Mouse (Mus musculus): ENCODE measurements around the gene Ninl. TPM values are rescaled to one million over a fixed set of nuclear protein-coding genes. Genes with fewer than 3 reads are reported as not detected.

Gene Ninl
- total RNA-seq (2022), result 10 to 100 TPM; 22.3 to 36.1 (median 28.0) TPM

DNA sequence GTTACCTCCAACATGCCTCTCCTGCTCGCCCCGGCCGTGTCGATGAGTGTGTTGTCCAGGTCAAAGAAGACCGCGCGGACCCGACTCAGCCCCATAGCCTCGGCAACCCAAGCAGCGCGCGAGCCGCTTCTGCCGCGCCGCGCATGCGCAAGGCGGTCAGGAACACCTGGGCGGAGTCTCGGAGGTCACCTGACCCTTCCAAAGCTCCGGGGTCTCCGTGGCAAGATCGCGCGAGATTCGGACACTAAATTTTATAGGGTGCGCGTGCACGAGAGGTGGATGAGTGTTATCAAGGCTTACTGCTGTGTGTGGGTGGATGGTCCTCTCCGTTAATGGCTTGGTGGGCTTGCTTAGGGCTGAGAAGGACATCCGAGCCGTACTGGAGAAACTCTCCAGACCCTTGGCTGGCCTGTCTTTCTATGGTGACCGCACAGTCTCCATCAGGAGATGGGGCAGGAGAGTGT lies at the start of gene Ninl, which contains the start of gene Nanp:
TSS of gene Ninl (minus strand) at position 151 of the 464 bp plus-strand sequence.
TSS of gene Nanp (minus strand) at position 167 of the 464 bp plus-strand sequence.
- peak; percentile 92 for DNase-seq

GRCm38 (mm10) chr2:151056637-151057036 lies 17.5 kb upstream of the Ninl start:
- no peak for DNase-seq

DNA sequence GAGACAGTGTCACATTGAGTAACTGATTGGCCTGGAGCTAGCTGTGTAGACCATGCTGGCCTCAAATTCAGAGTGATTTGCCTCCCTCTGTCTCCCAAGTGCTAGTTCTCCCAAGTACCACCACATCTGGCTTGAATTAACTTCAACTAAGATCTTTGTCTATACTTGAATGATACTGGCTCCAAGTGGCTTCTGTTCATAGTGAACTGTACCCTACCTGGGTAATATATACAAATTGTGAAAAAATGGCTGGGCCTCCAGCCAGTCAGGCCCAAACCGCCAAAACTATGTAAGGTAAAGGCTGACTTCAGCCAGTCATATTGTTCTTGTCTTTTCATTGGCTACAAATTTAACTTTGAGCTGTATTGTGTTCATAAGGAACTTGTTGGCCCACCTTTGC lies 1.2 kb upstream of the Ninl start:
- no peak for DNase-seq

DNA sequence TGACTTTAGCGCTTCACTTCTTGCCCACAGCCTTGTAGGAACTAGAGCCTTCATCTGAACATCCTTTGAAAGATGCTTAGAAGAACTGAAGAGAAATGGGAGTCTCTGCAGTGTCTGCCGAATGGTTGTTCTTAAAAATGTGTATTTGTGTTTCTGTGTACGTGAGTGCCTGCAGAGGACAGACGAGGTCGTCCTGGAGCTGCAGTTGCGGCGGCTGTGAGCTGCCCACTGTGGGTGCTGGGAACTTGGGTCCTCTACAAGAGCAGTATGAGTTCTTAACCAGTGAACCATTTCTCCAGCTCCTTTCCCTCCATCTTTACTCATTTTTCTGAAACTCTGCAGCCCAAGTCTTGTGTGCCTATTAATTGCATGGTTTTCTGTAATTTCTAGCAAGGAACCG lies 544 bp upstream of the Ninl start:
- DNase-seq, result no peak

DNA sequence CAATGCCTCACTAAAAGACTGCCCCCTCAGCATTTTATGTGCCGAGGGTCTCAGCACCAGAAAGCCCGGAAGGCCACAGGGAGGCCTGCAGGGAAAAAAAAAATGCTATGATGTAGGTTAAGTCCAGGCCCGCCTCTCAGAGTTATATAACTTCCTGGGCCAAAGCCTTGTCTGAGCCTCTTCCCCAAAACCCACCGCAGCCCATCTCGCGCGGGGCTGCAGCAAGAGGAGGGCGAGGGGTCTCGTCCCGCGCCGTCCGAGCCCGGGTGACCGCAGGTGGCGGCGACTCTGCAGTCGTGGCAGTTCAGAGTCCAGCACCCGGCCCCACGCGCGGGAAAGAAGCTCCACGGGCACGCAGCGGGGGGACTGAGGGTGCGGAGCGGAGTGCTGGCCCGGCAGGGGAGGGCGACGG lies 365 bp downstream of the Ninl start:
- DNase-seq, result no peak

- DNase-seq, result no peak
These were observed 1.2 kb downstream of the Ninl start for GRCm38 (mm10) chr2:151037876-151038552.

DNA sequence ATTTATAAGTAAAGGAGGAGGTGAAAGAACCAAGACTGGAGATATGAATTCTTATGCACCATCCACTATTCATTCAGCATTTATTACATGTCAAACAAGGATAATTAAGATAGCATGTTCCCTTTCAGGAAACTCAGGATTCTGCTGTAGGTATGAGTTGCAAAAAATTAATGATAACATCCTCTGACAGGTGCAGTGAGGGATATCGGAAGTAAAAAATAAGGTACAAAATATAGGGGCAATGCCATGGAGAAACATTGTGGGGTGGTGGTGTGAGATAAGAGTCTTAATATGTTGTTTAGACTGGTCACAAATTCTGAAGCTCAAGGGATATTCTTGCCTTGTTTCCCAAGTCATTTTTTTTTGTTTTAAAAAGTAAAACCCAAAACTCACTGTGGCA lies 1.9 kb downstream of the Ninl start:
- no peak for DNase-seq

- DNase-seq, result no peak
These were observed 2.5 kb downstream of the Ninl start for GRCm38 (mm10) chr2:151036721-151037120.

DNA sequence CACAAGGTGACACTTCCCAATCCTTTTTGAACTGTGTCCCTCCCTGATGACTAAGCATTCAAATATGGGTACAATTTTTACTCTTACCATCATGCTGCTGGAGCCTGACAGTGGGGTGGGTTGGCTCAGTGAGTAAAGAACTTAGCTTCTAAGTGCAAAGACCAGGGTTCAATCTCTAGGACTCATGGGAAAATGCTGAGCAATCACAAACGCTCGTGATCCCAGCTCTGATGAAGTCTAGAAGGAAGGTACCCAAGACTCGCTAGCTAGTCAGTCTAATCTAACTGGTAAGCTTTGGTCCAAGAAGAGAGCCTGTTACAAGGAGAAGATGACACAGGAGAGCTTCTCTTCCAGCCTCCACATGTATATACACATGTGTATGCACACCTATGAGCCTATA lies 4.7 kb downstream of the Ninl start:
- no peak for DNase-seq

- no peak for DNase-seq
These were observed 18.0 kb downstream of the Ninl start for GRCm38 (mm10) chr2:151021158-151021557.

GRCm38 (mm10) chr2:151015316-151015715 lies 23.9 kb downstream of the Ninl start:
- DNase-seq, result no peak

DNA sequence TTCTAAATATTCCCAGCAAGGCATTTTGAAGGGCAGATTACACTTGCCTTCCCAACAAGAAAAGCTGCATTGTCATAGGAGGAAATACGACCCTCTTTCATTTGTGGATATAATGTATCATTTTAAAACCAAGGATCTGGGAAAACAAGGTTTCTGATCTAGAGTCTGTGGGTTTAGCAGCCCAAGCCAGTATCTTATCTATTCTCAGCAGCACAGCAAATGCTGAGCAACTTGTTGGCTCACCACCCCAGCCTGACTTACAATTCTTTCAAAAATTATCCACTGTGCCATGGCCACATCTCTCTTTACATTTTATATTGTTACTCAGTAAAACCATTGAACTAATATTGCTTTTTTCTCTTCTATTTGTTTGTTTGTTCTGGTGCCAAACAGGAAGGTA lies 27.9 kb downstream of the Ninl start:
- DNase-seq, result no peak

DNA sequence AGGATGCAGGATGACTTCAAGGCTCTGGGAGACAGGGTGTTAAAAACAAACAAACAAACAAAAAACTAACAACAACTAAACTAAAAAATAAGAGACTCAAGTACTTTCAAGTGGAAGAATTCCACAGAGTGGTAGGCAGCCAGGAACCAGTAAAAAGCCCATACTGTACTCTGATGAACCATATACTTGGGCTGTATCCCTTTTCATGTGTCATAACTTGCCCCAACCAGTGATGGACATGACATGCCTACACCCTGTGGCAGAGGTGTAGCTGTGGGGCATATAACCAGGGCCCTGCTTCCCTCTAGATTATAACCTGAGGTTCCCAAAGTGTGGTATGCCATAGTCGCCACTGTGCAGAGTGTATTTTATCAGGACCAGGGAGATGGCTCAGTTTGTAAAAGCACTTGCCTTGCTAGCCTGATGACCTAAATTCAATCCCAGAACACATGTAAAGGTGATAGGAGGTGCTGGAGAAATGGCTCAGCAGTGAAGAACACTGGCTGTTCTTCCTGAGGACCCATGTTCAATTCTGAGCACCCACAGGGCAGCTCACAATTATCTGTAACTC lies 29.6 kb downstream of the Ninl start:
- DNase-seq, result no peak

DNA sequence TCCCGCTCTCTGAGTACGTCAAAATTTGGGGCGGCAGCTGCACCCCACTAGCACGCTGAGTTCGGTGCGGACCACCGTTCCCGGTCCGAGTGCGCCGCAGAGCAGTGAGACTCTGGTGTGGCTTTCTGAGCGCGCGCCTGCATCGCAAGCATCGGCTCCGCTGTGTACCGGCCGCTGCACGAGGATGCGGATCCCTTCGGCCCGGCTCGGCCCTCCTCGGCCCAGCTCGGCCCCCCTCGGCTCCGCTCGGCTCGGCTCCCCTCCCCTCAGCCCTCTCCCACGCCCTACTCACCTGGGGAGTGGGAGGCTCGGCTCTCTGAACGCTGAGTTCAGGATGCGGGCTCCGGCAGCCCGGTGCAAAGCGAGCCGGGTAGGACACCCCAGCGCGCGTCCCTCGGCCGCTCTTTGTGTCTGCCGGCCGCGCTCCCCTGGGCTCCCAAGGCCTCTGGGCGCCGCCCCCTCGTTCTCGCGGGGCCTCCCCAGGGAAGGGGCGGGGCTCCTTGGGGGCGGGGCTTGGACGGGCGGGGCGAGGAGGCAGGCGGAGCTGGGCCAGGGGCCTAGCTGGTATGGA lies 30.2 kb downstream of the Ninl start:
- peak; percentile 62 for DNase-seq

- peak; percentile 47 for DNase-seq
These were observed 30.7 kb downstream of the Ninl start for GRCm38 (mm10) chr2:151008517-151008932.

GRCm38 (mm10) chr2:151008006-151008405 lies 31.2 kb downstream of the Ninl start:
- no peak for DNase-seq

DNA sequence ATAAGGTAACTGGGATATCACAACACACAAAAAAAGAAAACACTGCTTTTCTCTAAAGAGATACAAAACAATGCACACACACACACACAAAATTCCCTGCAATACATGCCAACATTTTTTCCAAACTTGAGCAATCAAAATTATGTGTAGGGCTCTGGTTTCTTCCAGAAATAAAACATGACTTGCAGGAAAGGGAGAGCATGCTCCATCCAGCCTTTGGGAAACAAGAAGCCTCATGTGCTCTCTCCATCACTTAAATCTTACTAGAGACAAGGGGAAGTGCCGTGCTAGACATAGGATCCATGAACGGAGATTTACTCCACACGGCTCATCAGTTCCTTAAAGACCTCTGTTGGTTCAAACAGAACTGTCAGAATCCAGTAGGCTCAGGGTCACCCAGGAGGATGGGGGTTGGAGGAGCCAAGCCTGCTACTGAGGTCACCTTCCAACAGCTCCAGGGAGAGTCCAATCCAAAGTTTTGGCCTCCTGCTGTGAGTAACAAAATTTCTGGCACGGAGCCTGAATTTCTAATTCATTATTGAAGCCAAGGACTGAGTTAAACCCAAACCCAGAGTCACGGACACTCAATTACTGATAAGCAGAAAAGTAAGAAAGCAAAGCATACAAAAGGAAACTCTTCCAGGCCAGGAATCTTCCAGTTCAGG lies 32.8 kb downstream of the Ninl start:
- DNase-seq, result peak; percentile 78

GRCm38 (mm10) chr2:151004390-151004789 lies 34.8 kb downstream of the Ninl start:
- no peak for DNase-seq

DNA sequence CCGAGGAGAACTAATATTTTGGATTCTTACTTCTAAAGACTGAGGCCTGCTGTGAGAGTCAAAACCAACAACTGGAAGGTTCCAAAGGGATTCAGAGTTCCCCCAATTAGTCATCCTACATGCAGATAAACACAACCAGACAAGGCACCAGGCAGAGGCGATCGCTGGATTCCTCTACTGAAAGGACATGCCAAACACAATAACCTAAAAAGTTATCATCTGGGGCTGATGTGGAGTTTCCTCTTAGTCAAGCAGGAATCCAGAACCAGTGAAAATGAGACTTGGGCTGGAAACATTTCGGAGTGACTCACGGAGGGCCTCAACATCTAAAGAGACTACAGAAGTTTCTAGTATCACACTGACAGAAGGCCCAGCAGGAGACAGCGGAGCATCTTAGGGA lies 35.4 kb downstream of the Ninl start:
- DNase-seq, result no peak

GRCm38 (mm10) chr2:151001619-151002175 lies 37.5 kb downstream of the Ninl start:
- no peak for DNase-seq

DNA sequence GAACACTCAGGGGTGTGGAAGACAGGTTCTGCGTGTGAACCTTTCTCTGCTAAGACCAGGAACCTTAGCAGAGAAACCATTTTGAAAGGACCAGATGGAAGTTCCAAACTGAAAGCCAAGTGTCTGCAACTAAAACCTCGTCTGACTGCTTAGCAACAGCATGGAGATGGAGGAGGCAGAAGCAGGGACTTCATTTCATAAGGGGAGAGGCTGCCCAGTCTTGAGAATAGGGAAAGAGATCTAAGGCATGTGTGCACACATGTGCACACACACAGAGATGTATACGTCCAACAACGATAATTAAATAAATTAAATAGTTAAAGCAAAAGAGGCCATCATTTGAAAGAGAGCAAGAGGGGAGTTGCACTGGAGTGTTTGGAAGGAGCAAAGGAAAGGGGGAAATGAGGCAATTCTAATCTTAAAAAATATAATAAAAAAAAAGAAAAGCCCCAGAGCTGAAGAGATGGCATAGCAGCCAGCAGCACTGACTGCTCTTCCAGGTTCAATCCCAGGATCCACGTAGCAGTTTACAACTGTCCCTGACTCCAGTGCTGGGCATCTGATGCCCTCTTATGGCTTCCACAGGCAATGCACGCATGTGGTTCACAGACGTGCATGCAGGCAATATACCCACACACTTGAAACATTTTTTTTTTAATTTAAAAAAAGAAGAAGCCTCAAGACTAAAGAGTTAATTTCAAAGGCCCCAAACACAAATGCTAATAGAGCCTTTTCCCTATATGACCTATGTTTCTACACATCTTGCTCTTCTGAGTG lies 38.6 kb downstream of the Ninl start:
- DNase-seq, result peak; percentile 33

DNA sequence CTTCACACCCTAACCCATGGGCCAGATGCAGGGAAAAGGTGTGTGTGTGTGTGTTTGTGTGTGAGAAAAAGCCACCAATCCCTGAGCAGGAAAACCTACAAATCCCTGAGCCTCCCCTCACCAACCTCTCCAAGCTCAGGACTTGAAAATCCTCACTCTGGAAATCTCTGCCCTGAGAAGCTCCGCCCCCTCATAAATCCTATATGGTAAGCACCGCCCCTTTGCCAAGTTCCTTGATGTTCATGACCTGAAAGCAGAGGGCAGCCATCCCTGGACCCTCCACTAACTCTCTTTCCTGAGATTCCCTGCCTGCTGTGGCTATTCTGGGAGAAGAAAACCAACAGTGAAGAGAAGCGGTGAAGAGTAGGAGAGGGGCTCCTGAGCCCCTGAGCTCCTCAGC lies 40.2 kb downstream of the Ninl start:
- DNase-seq, result no peak

Data from adrenal gland, adult 8-10 months (tissue).